Mouse (Mus musculus) urinary bladder, postnatal 14 days (tissue): Measurements from ENCODE around the gene Kcnj1.

Source experiments
- DNase-seq: peaks from one replicate; pipeline ENCODE4 v3.0.0; 2021; ENCODE audit warnings: low spot score

Gene Kcnj1

GRCm38 (mm10) chr9:32400212-32400611 lies 27.9 kb downstream of the Kcnj1 start:
- DNase-seq: no peak

- DNase-seq: no peak
These were observed 28.4 kb downstream of the Kcnj1 start for GRCm38 (mm10) chr9:32400662-32401161.

- DNase-seq: peak; percentile 56
These were observed 33.1 kb downstream of the Kcnj1 start for GRCm38 (mm10) chr9:32405191-32405925.

GRCm38 (mm10) chr9:32408730-32409059 lies 36.4 kb downstream of the Kcnj1 start:
- no peak for DNase-seq

- no peak for DNase-seq
These were observed 37.0 kb downstream of the Kcnj1 start for GRCm38 (mm10) chr9:32409060-32409961.

- DNase-seq: no peak
These were observed 38.4 kb downstream of the Kcnj1 start for GRCm38 (mm10) chr9:32410671-32411070.

GRCm38 (mm10) chr9:32411507-32411906 lies 39.2 kb downstream of the Kcnj1 start:
- DNase-seq: no peak

GRCm38 (mm10) chr9:32412836-32413580 lies 40.7 kb downstream of the Kcnj1 start:
- DNase-seq: no peak

GRCm38 (mm10) chr9:32414956-32415355 lies 42.7 kb downstream of the Kcnj1 start:
- no peak for DNase-seq

- no peak for DNase-seq
These were observed 43.7 kb downstream of the Kcnj1 start for GRCm38 (mm10) chr9:32415952-32416351.

- DNase-seq: no peak
These were observed 45.3 kb downstream of the Kcnj1 start for GRCm38 (mm10) chr9:32417466-32418116.

GRCm38 (mm10) chr9:32420711-32421110 lies 48.4 kb downstream of the Kcnj1 start:
- no peak for DNase-seq

GRCm38 (mm10) chr9:32425321-32425720 lies 53.0 kb downstream of the Kcnj1 start:
- no peak for DNase-seq

GRCm38 (mm10) chr9:32431061-32431460 lies 58.8 kb downstream of the Kcnj1 start:
- no peak for DNase-seq

- DNase-seq: no peak
These were observed 62.2 kb downstream of the Kcnj1 start for GRCm38 (mm10) chr9:32434241-32435213.

GRCm38 (mm10) chr9:32443115-32443514 lies 70.8 kb downstream of the Kcnj1 start:
- no peak for DNase-seq

GRCm38 (mm10) chr9:32443817-32444216 lies 71.5 kb downstream of the Kcnj1 start:
- DNase-seq: no peak

- no peak for DNase-seq
These were observed 72.3 kb downstream of the Kcnj1 start for GRCm38 (mm10) chr9:32444453-32445201.

- no peak for DNase-seq
These were observed 73.5 kb downstream of the Kcnj1 start for GRCm38 (mm10) chr9:32445789-32446188.

GRCm38 (mm10) chr9:32448766-32449165 lies 76.5 kb downstream of the Kcnj1 start:
- no peak for DNase-seq
